Mouse (Mus musculus): ENCODE measurements around the gene Ndufa13. TPM values are rescaled to one million over a fixed set of nuclear protein-coding genes. Genes with fewer than 3 reads are reported as not detected.
"Not testable (repeated sequence)": the region's sequence is repeated elsewhere in the genome, so short reads cannot be mapped to it uniquely, and the experiment has no call there.

Ndufa13 gene
- polyA plus RNA-seq (2015; fragmentation: Nextera tagmentation; extraction: Ambion mirVana), result 199 and 205 TPM in 2 replicates

- WGBS, result 4% methylated on average over 89 of the region's 89 CpGs
- ATAC-seq (ENCODE audit: low FRiP score, low TSS enrichment), result peak; percentile 43
Observed at GRCm38 (mm10) chr8:69902163-69903062, at the start of gene Ndufa13, which contains the start of the genes Tssk6 and Yjefn3. Gene Ndufa13 (minus strand): TSS chr8:69902558. Gene Tssk6 (plus strand): TSS chr8:69902184. Gene Yjefn3 (minus strand): TSS chr8:69902712.

GRCm38 (mm10) chr8:69950300-69950699, 47.9 kb upstream of the Ndufa13 start:
- ATAC-seq (ENCODE audit: low FRiP score, low TSS enrichment) (no peak), DNase-seq (ENCODE audit: low spot score) (no peak)
- 79% methylated on average over 2 of the region's 2 CpGs for WGBS
- H3K9ac ChIP-seq (ENCODE audit: low read length), result no peak overlapping the region
- H3K9me3 ChIP-seq (ENCODE audit: control insufficient read depth, low read length), result no peaks in the 10 kb centered on the region
- H3K4me1 ChIP-seq (replicated peaks; ENCODE audit: control insufficient read depth, insufficient read depth), result no peaks in the 10 kb centered on the region
- H3K36me3 ChIP-seq (ENCODE audit: control insufficient read depth, insufficient read depth, low read length), result no peaks in the 10 kb centered on the region; the same call in 1 of the 2 replicates
- TF ChIP-seq CTCF (IDR thresholded peaks at IDR 0.05; ENCODE audit: low read depth) (no peak), EP300 (optimal IDR thresholded peaks at IDR 0.05) (no peak)
- H3K27me3 ChIP-seq (ENCODE audit: control insufficient read depth, insufficient read depth, low read length), result no peaks in the 10 kb centered on the region
- H3K4me2 ChIP-seq (replicated peaks; ENCODE audit: low read depth), result no peak overlapping the region
- H3K27ac ChIP-seq (replicated peaks), result no peak overlapping the region
- H3K4me3 ChIP-seq (ENCODE audit: low read depth, low read length), result no peak overlapping the region

More at GRCm38 (mm10) chr8:69902163-69903062, at the start of gene Ndufa13, which contains the start of the genes Tssk6 and Yjefn3:
- no peaks in the 10 kb centered on the region for H3K27me3 ChIP-seq (ENCODE audit: control insufficient read depth, insufficient read depth, low read length)
- peaks cover 4% of the 10 kb centered on the region; the same call in 1 of the 2 replicates for H3K36me3 ChIP-seq (ENCODE audit: control insufficient read depth, insufficient read depth, low read length)
- no peaks in the 10 kb centered on the region for H3K9me3 ChIP-seq (ENCODE audit: control insufficient read depth, low read length)
- H3K27ac ChIP-seq (replicated peaks), result peak within 1 kb of the TSS; percentile 94
- H3K4me2 ChIP-seq (replicated peaks; ENCODE audit: low read depth), result peak within 1 kb of the TSS; percentile 92
- TF ChIP-seq CTCF (IDR thresholded peaks at IDR 0.05; ENCODE audit: low read depth) (peak; percentile 23; the same call in 1 of the 2 replicates), EP300 (optimal IDR thresholded peaks at IDR 0.05) (no peak)
- H3K4me1 ChIP-seq (replicated peaks; ENCODE audit: control insufficient read depth, insufficient read depth), result peaks cover 3% of the 10 kb centered on the region; the same call in 1 of the 2 replicates
- peak within 1 kb of the TSS; percentile 75 for H3K4me3 ChIP-seq (ENCODE audit: low read depth, low read length)
- H3K9ac ChIP-seq (ENCODE audit: low read length), result peak within 1 kb of the TSS; percentile 79
- peak; percentile 46 for DNase-seq (ENCODE audit: low spot score)

DNA sequence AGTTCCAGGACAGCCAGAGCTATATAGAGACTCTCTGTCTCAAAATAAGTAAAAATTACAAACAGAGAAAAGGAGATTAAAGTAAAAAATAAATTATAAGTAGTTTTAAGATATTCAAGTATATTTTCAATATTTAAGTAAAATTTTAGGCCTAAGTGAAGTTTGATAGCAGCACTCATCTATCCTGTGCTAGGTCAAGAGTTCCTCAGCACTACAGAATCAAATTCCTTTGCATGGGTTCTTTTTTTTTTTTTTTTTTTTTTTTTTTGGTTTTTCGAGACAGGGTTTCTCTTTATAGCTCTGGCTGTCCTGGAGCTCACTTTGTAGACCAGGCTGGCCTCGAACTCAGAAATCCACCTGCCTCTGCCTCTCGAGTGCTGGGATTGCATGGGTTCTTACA, 40.1 kb upstream of the Ndufa13 start:
- not testable (repeated sequence) for H3K4me3 ChIP-seq (ENCODE audit: low read depth, low read length); DNase-seq (ENCODE audit: low spot score); ATAC-seq (ENCODE audit: low FRiP score, low TSS enrichment); H3K27me3 ChIP-seq (ENCODE audit: control insufficient read depth, insufficient read depth, low read length); H3K9ac ChIP-seq (ENCODE audit: low read length); H3K36me3 ChIP-seq (ENCODE audit: control insufficient read depth, insufficient read depth, low read length); H3K4me1 ChIP-seq (replicated peaks; ENCODE audit: control insufficient read depth, insufficient read depth); H3K9me3 ChIP-seq (ENCODE audit: control insufficient read depth, low read length); H3K27ac ChIP-seq (replicated peaks); H3K4me2 ChIP-seq (replicated peaks; ENCODE audit: low read depth)
- 88% methylated on average over 2 of the region's 3 CpGs for WGBS

DNA sequence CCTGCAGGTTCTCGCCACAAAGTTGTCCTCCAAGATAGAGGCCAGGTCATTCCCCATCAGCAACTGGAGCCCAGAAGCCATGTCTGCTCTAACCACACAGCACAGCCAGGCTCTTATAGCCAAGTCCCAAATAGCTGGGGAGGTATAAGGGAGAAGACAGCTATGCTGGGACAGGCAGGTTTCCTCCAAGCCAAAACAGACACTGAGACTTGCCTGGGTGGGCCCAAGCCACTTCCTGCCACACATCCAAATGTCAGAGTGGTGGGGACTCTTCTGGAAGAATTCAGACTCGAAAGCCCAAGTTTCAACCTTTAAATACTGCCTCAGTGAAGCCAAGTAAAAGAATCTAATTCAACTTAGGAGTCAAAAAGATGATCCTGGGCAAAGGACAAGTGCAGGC, 38.0 kb upstream of the Ndufa13 start:
- TF ChIP-seq EP300 (optimal IDR thresholded peaks at IDR 0.05) (no peak), CTCF (IDR thresholded peaks at IDR 0.05; ENCODE audit: low read depth) (no peak)
- Histone ChIP-seq H3K27ac (replicated peaks) (no peak overlapping the region), H3K4me1 (replicated peaks; ENCODE audit: control insufficient read depth, insufficient read depth) (0 out of 2 replicates have a peak, but pooled peaks cover 2% of the 10 kb centered on the region), H3K9me3 (ENCODE audit: control insufficient read depth, low read length) (no peaks in the 10 kb centered on the region), H3K4me2 (replicated peaks; ENCODE audit: low read depth) (no peak overlapping the region), H3K36me3 (ENCODE audit: control insufficient read depth, insufficient read depth, low read length) (0 out of 2 replicates have a peak, but pooled peaks cover 3% of the 10 kb centered on the region), H3K27me3 (ENCODE audit: control insufficient read depth, insufficient read depth, low read length) (no peaks in the 10 kb centered on the region), H3K4me3 (ENCODE audit: low read depth, low read length) (no peak overlapping the region), H3K9ac (ENCODE audit: low read length) (no peak overlapping the region)
- DNase-seq (ENCODE audit: low spot score) (no peak), ATAC-seq (ENCODE audit: low FRiP score, low TSS enrichment) (no peak)
- 98% methylated on average over 2 of the region's 2 CpGs for WGBS

DNA sequence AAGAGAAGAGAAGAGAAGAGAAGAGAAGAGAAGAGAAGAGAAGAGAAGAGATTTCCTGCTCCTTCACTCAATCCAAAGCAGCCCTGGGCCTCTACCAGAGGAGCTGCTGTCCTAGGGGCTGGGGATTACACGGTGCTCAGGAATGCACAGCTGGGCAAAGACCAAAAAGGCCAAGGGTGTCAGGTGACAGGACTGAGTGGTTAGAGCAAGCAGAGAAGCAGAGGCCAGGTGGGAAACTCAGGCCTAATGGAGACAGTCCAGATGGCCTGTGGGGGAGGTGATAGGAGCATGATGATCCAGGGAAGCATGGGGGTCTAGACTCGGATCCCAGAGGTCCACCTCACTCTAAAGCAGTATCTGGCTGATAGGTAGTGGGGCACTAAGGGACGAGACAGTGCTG, 37.3 kb upstream of the Ndufa13 start:
- ATAC-seq (ENCODE audit: low FRiP score, low TSS enrichment) (no peak), DNase-seq (ENCODE audit: low spot score) (no peak)
- Histone ChIP-seq H3K36me3 (ENCODE audit: control insufficient read depth, insufficient read depth, low read length) (0 out of 2 replicates have a peak, but pooled peaks cover 3% of the 10 kb centered on the region), H3K9ac (ENCODE audit: low read length) (no peak overlapping the region), H3K27ac (replicated peaks) (no peak overlapping the region), H3K4me1 (replicated peaks; ENCODE audit: control insufficient read depth, insufficient read depth) (0 out of 2 replicates have a peak, but pooled peaks cover 2% of the 10 kb centered on the region), H3K27me3 (ENCODE audit: control insufficient read depth, insufficient read depth, low read length) (no peaks in the 10 kb centered on the region), H3K9me3 (ENCODE audit: control insufficient read depth, low read length) (no peaks in the 10 kb centered on the region), H3K4me2 (replicated peaks; ENCODE audit: low read depth) (no peak overlapping the region), H3K4me3 (ENCODE audit: low read depth, low read length) (no peak overlapping the region)
- TF ChIP-seq CTCF (IDR thresholded peaks at IDR 0.05; ENCODE audit: low read depth) (no peak), EP300 (optimal IDR thresholded peaks at IDR 0.05) (no peak)
- WGBS, result 28% methylated on average over 3 of the region's 3 CpGs

Data from stomach, postnatal 0 days (tissue).